Mouse (Mus musculus) urinary bladder, adult 18-20 months (tissue): Measurements from ENCODE around the gene Sprr2f.

Experiments used
- DNase-seq, 2 experiments: peaks; one replicate each; pipeline ENCODE4 v3.0.0; 2022; ENCODE audit warnings: low spot score in 2 of 2, mixed read lengths in 2 of 2

Sprr2f gene

DNA sequence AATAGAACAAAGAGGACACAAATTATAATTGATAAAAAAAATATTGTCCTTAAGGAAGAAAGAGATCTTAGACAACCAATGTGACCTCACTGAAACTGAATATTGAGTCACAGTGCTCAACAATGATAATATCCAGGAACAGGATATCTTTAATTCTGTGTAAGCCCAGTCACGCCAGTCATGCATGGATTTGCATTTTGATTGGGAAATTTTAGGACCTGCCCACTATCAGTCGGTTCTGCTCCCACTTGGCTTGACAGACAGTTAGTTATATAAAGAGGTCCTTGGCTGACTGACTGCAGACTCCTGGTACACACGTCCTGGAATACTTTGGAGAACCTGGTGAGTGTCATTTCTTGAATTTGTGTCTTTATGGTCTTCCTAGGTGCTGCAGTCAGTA is at the start of gene Sprr2f:
Gene Sprr2f (plus strand): TSS at position 301 of the 400 bp plus-strand sequence.
- no peak for DNase-seq

GRCm38 (mm10) chr3:92316320-92316719 is 48.7 kb upstream of the Sprr2f start, which contains the start of gene Sprr2b:
Gene Sprr2b, plus strand, starts transcription at chr3:92316620.
- no peak for DNase-seq

- no peak for DNase-seq
Measured at GRCm38 (mm10) chr3:92317384-92317783, 47.6 kb upstream of the Sprr2f start.

DNA sequence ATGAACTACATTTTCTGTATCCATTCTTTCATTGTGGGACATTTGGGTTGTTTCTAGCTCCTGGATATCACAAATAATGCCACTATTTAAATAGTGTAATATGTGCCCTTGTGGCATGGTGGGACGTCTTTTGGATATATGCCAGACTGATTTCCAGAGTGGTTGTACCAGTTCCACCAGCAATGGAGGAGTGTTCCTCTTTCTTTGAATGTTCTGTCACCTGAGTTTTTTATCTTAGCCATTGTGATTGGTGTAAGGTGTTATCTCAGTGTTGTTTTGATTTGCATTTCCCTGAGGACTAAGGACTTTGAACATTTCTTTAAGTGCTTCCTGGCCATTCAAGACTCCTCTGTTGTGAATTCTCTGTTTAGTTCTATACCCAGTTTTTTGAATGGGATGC is 28.7 kb upstream of the Sprr2f start:
- no peak for DNase-seq

- no peak for DNase-seq
Measured at GRCm38 (mm10) chr3:92338840-92339239, 26.1 kb upstream of the Sprr2f start, which contains the start of gene Sprr2d. Gene Sprr2d, plus strand, starts transcription at chr3:92339140.

GRCm38 (mm10) chr3:92351843-92352242 is 13.1 kb upstream of the Sprr2f start, which contains the start of gene Sprr2e:
Gene Sprr2e, plus strand, starts transcription at chr3:92352143.
- DNase-seq: no peak

DNA sequence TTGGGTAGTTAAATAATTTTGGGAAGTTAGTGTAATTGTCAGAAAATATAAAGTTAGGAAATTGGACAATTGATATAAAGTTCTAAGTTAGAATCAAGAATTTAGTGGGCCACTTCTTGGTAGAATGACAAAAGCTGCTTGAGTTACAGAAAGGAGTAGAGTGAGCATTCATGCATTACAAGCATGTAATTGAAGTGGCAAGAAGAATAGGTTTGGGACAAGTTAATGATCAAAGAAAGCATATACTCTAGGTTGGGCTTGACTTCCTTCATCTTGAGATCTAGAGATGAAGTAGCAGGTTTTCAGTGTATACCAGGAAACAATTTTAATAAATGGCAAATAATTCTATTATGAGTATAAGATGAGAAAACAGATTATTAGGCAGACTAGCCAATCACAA is 3.4 kb upstream of the Sprr2f start:
- DNase-seq: no peak

DNA sequence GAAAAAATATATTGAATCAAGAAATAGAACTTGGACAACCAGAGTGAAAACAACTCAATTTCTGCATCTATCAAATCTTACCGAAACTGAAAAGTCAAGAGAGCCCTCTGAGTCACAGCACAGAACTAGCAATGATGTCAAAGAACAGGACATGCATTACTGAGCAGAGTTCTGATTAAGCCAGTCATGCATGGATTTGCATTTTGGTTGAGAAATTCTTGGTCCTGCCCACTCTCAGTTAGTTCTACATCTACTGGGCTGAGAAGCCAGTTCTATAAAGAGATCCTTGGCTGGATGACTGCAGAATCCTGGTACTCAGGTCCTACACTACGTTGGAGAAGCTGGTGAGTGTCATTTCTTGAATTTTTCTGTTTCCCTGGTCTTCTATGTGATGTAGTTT is 8.6 kb downstream of the Sprr2f start:
- DNase-seq: no peak

DNA sequence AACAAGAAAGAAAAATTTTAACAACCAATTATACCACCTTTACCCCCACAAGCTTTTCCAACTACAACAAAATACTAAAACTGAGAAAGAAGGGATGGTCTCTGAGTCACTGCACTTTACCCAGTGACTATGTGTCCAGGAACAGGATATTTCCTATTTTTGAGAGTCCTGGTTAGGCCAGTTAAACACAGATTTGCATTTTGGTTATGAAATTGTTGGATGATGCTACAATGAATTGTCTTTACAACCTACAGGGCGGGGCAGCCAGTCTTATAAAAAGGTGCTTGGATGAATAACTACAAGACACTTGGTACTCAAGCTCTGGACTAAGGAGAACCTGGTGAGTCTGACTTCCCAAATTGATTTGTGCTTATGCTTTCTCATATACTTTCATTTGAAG is 20.4 kb downstream of the Sprr2f start, which contains the start of gene Sprr2h:
Gene Sprr2h (plus strand): TSS at position 301 of the 400 bp plus-strand sequence.
- no peak for DNase-seq

- no peak for DNase-seq
Measured at GRCm38 (mm10) chr3:92394301-92394700, 29.3 kb downstream of the Sprr2f start.

- DNase-seq: no peak
Measured at GRCm38 (mm10) chr3:92407691-92408090, 42.7 kb downstream of the Sprr2f start, which contains the start of gene Sprr2i. Gene Sprr2i, plus strand, starts transcription at chr3:92407991.
